Mouse (Mus musculus) liver, adult 2 months (tissue): ENCODE measurements around the gene Galnt14. TPM values are rescaled to one million over a fixed set of nuclear protein-coding genes. Genes with fewer than 3 reads are reported as not detected.

Experiments
- DNase-seq: peaks from one replicate; pipeline ENCODE4 v3.0.0-alpha.2; 2011; ENCODE audit warnings: low read depth, low spot score; ENCODE audit errors: extremely low read depth
- H3K27ac ChIP-seq: fragments of 200-500 bp; replicated peaks from 2 replicates; pipeline ENCODE4 v1.5.1; 2012; ENCODE audit warnings: low read depth, mild to moderate bottlenecking, control low read depth, inconsistent platforms, low read length; ENCODE audit not compliant: insufficient read depth
- H3K27me3 ChIP-seq: fragments of 200-500 bp; 2 replicates; pipeline ENCODE4 v1.6.1; 2012; ENCODE audit warnings: mild to moderate bottlenecking, moderate library complexity, low read length, inconsistent platforms; ENCODE audit not compliant: control insufficient read depth, insufficient read depth
- H3K36me3 ChIP-seq: fragments of 200-500 bp; 2 replicates; pipeline ENCODE4 v1.6.1; 2012; ENCODE audit warnings: low read length, inconsistent platforms; ENCODE audit not compliant: control insufficient read depth, insufficient read depth
- H3K4me1 ChIP-seq: fragments of 200-500 bp; 2 replicates; pipeline ENCODE4 v1.6.1; 2011; ENCODE audit warnings: low read length; ENCODE audit not compliant: control insufficient read depth, insufficient read depth
- H3K4me3 ChIP-seq: fragments of 200-500 bp; 2 replicates; pipeline ENCODE4 v1.5.1; 2011; ENCODE audit warnings: low read depth, mild to moderate bottlenecking, control low read depth, low read length, moderate library complexity; ENCODE audit not compliant: insufficient read depth
- H3K79me2 ChIP-seq: fragments of 200-500 bp; 2 replicates; pipeline ENCODE4 v1.6.1; 2012; ENCODE audit warnings: inconsistent platforms, mild to moderate bottlenecking, low read length, moderate library complexity; ENCODE audit not compliant: control insufficient read depth, insufficient read depth
- H3K9ac ChIP-seq: fragments of 200-500 bp; 2 replicates; pipeline ENCODE4 v1.6.1; 2012; ENCODE audit warnings: low read depth, mild to moderate bottlenecking, control low read depth, inconsistent platforms, low read length
- CTCF ChIP-seq: fragments of 200-500 bp; IDR thresholded peaks from 2 replicates; pipeline ENCODE4 v1.5.1; 2011; ENCODE audit warnings: low read depth, low read length, control low read depth
- POLR2A ChIP-seq: fragments of 200-500 bp; IDR thresholded peaks from 2 replicates; pipeline ENCODE4 v1.6.1; 2011; ENCODE audit warnings: low read length, control low read depth; ENCODE audit not compliant: insufficient read depth; ENCODE audit errors: extremely low read depth
- WGBS: fragments of 180-500 bp; shearing (Covaris S2); methylation state at CpG from one replicate; pipeline ENCODE4 v1.1.7; 2018; 5-methylcytosine and 5-hydroxymethylcytosine counted together
- polyA plus RNA-seq: library from polyadenylated mRNA; depleted of rRNA; stranded (reverse); fragments of >200 nt; gene quantifications from 2 replicates; pipeline ENCODE4 v1.2.3, GENCODE M21; 2012
- total RNA-seq: library from RNA; depleted of rRNA; stranded (reverse); fragments of >200 nt; gene quantifications from 2 replicates; pipeline ENCODE4 v1.2.3, GENCODE M21; 2014

Galnt14 gene
- total and polyA plus RNA-seq, 2 experiments: 0.18 to 0.44 TPM

GRCm38 (mm10) chr17:73684746-73685145 is 25.5 kb downstream of the Galnt14 start:
- no peak overlapping the region for H3K27ac ChIP-seq
- no peaks in the 10 kb centered on the region for H3K79me2 ChIP-seq
- TF ChIP-seq CTCF (no peak), POLR2A (no peak)
- H3K4me1 ChIP-seq: no peaks in the 10 kb centered on the region
- no peaks in the 10 kb centered on the region for H3K36me3 ChIP-seq
- WGBS: 65% methylated on average over 5 of the region's 5 CpGs
- DNase-seq: no peak
- H3K9ac ChIP-seq: no peak overlapping the region
- no peak overlapping the region for H3K4me3 ChIP-seq
- H3K27me3 ChIP-seq: 0 out of 2 replicates have a peak, but pooled peaks cover 2% of the 10 kb centered on the region

- no peaks in the 10 kb centered on the region for H3K27me3 ChIP-seq
- H3K9ac ChIP-seq: no peak overlapping the region
- 82% methylated on average over 5 of the region's 5 CpGs for WGBS
- no peaks in the 10 kb centered on the region for H3K36me3 ChIP-seq
- TF ChIP-seq CTCF: no peak
- TF ChIP-seq POLR2A: no peak
- H3K27ac ChIP-seq: no peak overlapping the region
- no peaks in the 10 kb centered on the region for H3K4me1 ChIP-seq
- no peak for DNase-seq
- no peaks in the 10 kb centered on the region for H3K79me2 ChIP-seq
- H3K4me3 ChIP-seq: no peak overlapping the region
Measured at GRCm38 (mm10) chr17:73671921-73672320, 38.3 kb downstream of the Galnt14 start.

- no peaks in the 10 kb centered on the region for H3K36me3 ChIP-seq
- no peak overlapping the region for H3K27ac ChIP-seq
- H3K4me3 ChIP-seq: no peak overlapping the region
- no peaks in the 10 kb centered on the region for H3K79me2 ChIP-seq
- no peak overlapping the region for H3K9ac ChIP-seq
- H3K4me1 ChIP-seq: no peaks in the 10 kb centered on the region
- DNase-seq: no peak
- H3K27me3 ChIP-seq: no peaks in the 10 kb centered on the region
- no peak for TF ChIP-seq CTCF
- TF ChIP-seq POLR2A: no peak
- 81% methylated on average over 2 of the region's 2 CpGs for WGBS
Measured at GRCm38 (mm10) chr17:73670048-73670447, 40.2 kb downstream of the Galnt14 start.

GRCm38 (mm10) chr17:73668996-73669395 is 41.3 kb downstream of the Galnt14 start:
- Histone ChIP-seq H3K4me1 (no peaks in the 10 kb centered on the region), H3K27me3 (no peaks in the 10 kb centered on the region), H3K4me3 (no peak overlapping the region), H3K9ac (no peak overlapping the region), H3K79me2 (no peaks in the 10 kb centered on the region), H3K27ac (no peak overlapping the region), H3K36me3 (no peaks in the 10 kb centered on the region)
- no peak for DNase-seq
- 93% methylated on average over 1 of the region's 1 CpGs for WGBS
- no peak for TF ChIP-seq POLR2A
- no peak for TF ChIP-seq CTCF

- Histone ChIP-seq H3K36me3 (no peaks in the 10 kb centered on the region), H3K79me2 (no peaks in the 10 kb centered on the region), H3K27me3 (no peaks in the 10 kb centered on the region), H3K9ac (no peak overlapping the region), H3K27ac (no peak overlapping the region), H3K4me3 (no peak overlapping the region), H3K4me1 (no peaks in the 10 kb centered on the region)
- DNase-seq: no peak
- WGBS: 34% methylated on average over 3 of the region's 3 CpGs
- TF ChIP-seq POLR2A: no peak
- no peak for TF ChIP-seq CTCF
Measured at GRCm38 (mm10) chr17:73663237-73663636, 47.0 kb downstream of the Galnt14 start.

- H3K27me3 ChIP-seq: no peaks in the 10 kb centered on the region
- no peak overlapping the region for H3K9ac ChIP-seq
- H3K79me2 ChIP-seq: no peaks in the 10 kb centered on the region
- H3K4me3 ChIP-seq: no peak overlapping the region
- no peak for TF ChIP-seq CTCF
- TF ChIP-seq POLR2A: no peak
- no peak for DNase-seq
- no peaks in the 10 kb centered on the region for H3K4me1 ChIP-seq
- H3K36me3 ChIP-seq: no peaks in the 10 kb centered on the region
- H3K27ac ChIP-seq: no peak overlapping the region
- WGBS: 83% methylated on average over 6 of the region's 6 CpGs
Measured at GRCm38 (mm10) chr17:73658731-73659445, 51.4 kb downstream of the Galnt14 start.
